19 mouse cellular contexts compared by ENCODE assay signal in the genomic region with DNA sequence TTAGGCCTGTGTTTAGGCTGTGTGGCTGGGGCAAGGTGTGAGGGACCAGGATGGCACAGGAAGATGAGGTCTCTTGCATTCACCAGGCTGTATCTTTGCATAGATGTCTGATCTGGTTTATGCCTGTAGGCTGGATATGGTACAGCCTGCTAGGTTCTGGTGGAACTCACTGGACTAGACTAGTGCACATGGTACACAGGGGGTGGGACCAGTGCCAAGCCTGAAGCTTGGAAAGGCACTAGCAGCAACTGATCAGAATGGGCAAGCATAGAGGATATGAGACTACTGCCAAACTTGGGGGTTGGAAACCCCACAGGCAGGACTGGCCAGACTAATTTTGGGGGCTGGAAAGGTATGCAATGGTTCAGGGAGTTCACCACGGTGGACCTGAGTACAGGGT. TPM values are rescaled to one million over a fixed set of nuclear protein-coding genes. Genes with fewer than 3 reads are reported as not detected.
DNase-seq lines count a peak whose midpoint lies in the region; ATAC-seq lines count a peak whose summit lies in the region.
"Had no signal": no experiment of that assay in that cellular context is flagged by ENCODE, and none has a peak within 500 bp of the region (broad histone marks: within the 10 kb centered on the region; RNA-seq: fewer than 3 reads in every experiment).

No protein-coding gene starts in this region.

- peaks cover 10% of the 10 kb centered on the region; the same call in 1 of the 2 replicates for H3K36me3 ChIP-seq in hindbrain, embryonic 15.5 days
- H3K36me3 ChIP-seq in hindbrain, embryonic 12.5 days, result peaks cover 3% of the 10 kb centered on the region; the same call in 1 of the 2 replicates
- peaks cover 18% of the 10 kb centered on the region; the same call in 1 of the 2 replicates for H3K36me3 ChIP-seq in embryonic facial prominence, embryonic 13.5 days
- H3K36me3 ChIP-seq: heart, embryonic 15.5 days; neural tube, embryonic 12.5 days had no signal

- H3K4me1 ChIP-seq in hindbrain, embryonic 15.5 days (replicated peaks), result no peaks in the 10 kb centered on the region
- H3K4me1 ChIP-seq in hindbrain, embryonic 12.5 days, result no peaks in the 10 kb centered on the region
- H3K4me1 ChIP-seq in embryonic facial prominence, embryonic 13.5 days, result no peaks in the 10 kb centered on the region
- H3K4me1 ChIP-seq: heart, embryonic 15.5 days; limb, embryonic 15.5 days; neural tube, embryonic 12.5 days had no signal

- no peak overlapping the region for H3K27ac ChIP-seq in hindbrain, embryonic 15.5 days (replicated peaks)
- H3K27ac ChIP-seq in hindbrain, embryonic 12.5 days, result no peak overlapping the region
- no peak overlapping the region for H3K27ac ChIP-seq in embryonic facial prominence, embryonic 13.5 days
- H3K27ac ChIP-seq: gastrocnemius, adult 2 months; heart, embryonic 15.5 days; kidney, postnatal 0 days; limb, embryonic 15.5 days; neural tube, embryonic 12.5 days had no signal

- H3K27me3 ChIP-seq in hindbrain, embryonic 15.5 days, result no peaks in the 10 kb centered on the region
- H3K27me3 ChIP-seq in hindbrain, embryonic 12.5 days, result no peaks in the 10 kb centered on the region
- H3K27me3 ChIP-seq in embryonic facial prominence, embryonic 13.5 days, result no peaks in the 10 kb centered on the region
- H3K27me3 ChIP-seq: heart, embryonic 15.5 days; limb, embryonic 15.5 days; neural tube, embryonic 12.5 days had no signal

- no peak overlapping the region for H3K4me3 ChIP-seq in hindbrain, embryonic 15.5 days
- H3K4me3 ChIP-seq in hindbrain, embryonic 12.5 days, result no peak overlapping the region
- H3K4me3 ChIP-seq in embryonic facial prominence, embryonic 13.5 days, result no peak overlapping the region
- H3K4me3 ChIP-seq: gastrocnemius, adult 2 months; heart, embryonic 15.5 days; limb, embryonic 15.5 days; neural tube, embryonic 12.5 days had no signal

- no peak overlapping the region for H3K9ac ChIP-seq in hindbrain, embryonic 15.5 days
- no peak overlapping the region for H3K9ac ChIP-seq in hindbrain, embryonic 12.5 days
- no peak overlapping the region for H3K9ac ChIP-seq in embryonic facial prominence, embryonic 13.5 days
- H3K9ac ChIP-seq: forebrain, postnatal 0 days; heart, embryonic 15.5 days; limb, embryonic 15.5 days; neural tube, embryonic 12.5 days had no signal

- WGBS in hindbrain, embryonic 15.5 days, result 92% methylated on average over 1 of the region's 1 CpGs
- 82% methylated on average over 1 of the region's 1 CpGs for WGBS in hindbrain, embryonic 12.5 days
- 85% methylated on average over 1 of the region's 1 CpGs for WGBS in embryonic facial prominence, embryonic 13.5 days

- H3K4me2 ChIP-seq in hindbrain, embryonic 15.5 days, result no peak overlapping the region
- H3K4me2 ChIP-seq in hindbrain, embryonic 12.5 days (replicated peaks), result no peak overlapping the region
- no peak overlapping the region for H3K4me2 ChIP-seq in embryonic facial prominence, embryonic 13.5 days
- H3K4me2 ChIP-seq: heart, embryonic 15.5 days; limb, embryonic 15.5 days; neural tube, embryonic 12.5 days had no signal

- DNase-seq in brain, adult 2 months (ENCODE audit: low read depth, low spot score), result peak; percentile 67
- peak; percentile 51 to 56 for DNase-seq in cerebellum, adult 18-20 months
- no peak for DNase-seq in heart, postnatal 4 days
- DNase-seq in spleen, postnatal 4 days (ENCODE audit: low spot score in 2 of 2), result no peak
- DNase-seq: adrenal gland, postnatal 14 days; forebrain, postnatal 0 days; gastrocnemius, adult 2 months; heart, adult 11 months; layer of hippocampus, adult 9-11 months; lung, adult 2 months; lung, postnatal 4 days; thymus, adult 18-20 months had no signal

- H3K9me3 ChIP-seq in hindbrain, embryonic 15.5 days, result no peaks in the 10 kb centered on the region
- no peaks in the 10 kb centered on the region for H3K9me3 ChIP-seq in hindbrain, embryonic 12.5 days (replicated peaks)
- H3K9me3 ChIP-seq in embryonic facial prominence, embryonic 13.5 days, result no peaks in the 10 kb centered on the region
- H3K9me3 ChIP-seq: heart, embryonic 15.5 days; limb, embryonic 15.5 days; neural tube, embryonic 12.5 days had no signal

- ATAC-seq in hindbrain, embryonic 15.5 days (ENCODE audit: low FRiP score, low read depth), result peak; percentile 38; the same call in 1 of the 2 replicates
- no peak for ATAC-seq in hindbrain, embryonic 12.5 days (ENCODE audit: low FRiP score)
- ATAC-seq in embryonic facial prominence, embryonic 13.5 days (ENCODE audit: insufficient number of reproducible peaks, insufficient read depth, low FRiP score, low TSS enrichment, low read depth), result 0 out of 2 replicates have a peak, but pooled peaks have one; percentile 62
- ATAC-seq: forebrain, postnatal 0 days had no signal

RNA-seq across cellular contexts. Expression of gene Kdm4c, which starts 35.2 kb away (rescaled TPM):
- 14.8 and 15.4 TPM in 2 replicates for polyA plus RNA-seq in hindbrain, embryonic 15.5 days (2015; fragmentation: Nextera tagmentation; extraction: Ambion mirVana)
- polyA plus RNA-seq in hindbrain, embryonic 12.5 days (2016; fragmentation: Nextera tagmentation; extraction: Ambion mirVana), result 16.5 and 19.0 TPM in 2 replicates
- polyA plus RNA-seq in embryonic facial prominence, embryonic 13.5 days (2015; fragmentation: Nextera tagmentation; extraction: Ambion mirVana), result 14.3 and 17.7 TPM in 2 replicates
- total RNA-seq in heart, postnatal 4 days (2021), result 10 to 100 TPM; 14.6 to 15.3 TPM

Comparison
In these comparisons a context has a peak if more than half of its experiments do, and no peak if none do; other contexts are left out.
1. DNase-seq: peak in brain, adult 2 months (single experiment) and cerebellum, adult 18-20 months (2 of 2); none in heart, postnatal 4 days (single experiment) and spleen, postnatal 4 days (0 of 2).